Mouse (Mus musculus) thymus, postnatal 4 days (tissue): ENCODE data around the gene Prpf6.

ENCODE experiments used
- DNase-seq: peaks from one replicate; pipeline ENCODE4 v3.0.0; 2021

Prpf6 gene

DNA sequence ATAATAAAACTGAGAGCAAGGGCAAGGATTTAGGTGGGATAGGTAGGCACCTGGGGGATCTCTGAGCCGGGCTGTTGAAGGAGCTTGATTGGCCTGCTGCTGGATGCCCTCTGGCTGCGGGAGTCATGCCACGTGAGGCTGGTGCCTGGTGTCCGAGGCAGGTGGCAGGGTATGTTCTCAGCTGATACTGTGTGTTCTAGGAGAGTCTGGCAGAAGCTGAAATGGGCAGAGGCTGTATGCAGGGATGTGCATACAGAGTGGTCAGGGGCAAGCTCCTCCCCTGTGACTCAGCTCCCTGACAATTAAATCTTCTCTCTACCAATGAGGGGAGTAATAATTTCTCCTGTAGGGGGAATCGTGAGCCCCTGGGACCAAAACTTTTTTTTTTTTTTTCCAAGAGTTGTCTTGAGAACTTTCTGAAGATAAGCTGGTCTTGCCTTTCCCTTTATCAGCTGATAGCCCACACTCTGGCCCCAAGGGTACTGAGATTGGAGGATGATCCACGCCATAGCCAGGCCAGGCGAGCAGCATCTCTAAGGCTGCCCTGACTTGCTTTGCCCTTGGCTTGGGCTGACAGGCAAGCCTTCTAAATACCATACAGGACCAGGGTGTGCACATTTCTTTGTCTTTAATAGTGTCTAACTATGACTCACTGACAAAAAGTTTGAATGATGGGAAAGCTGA is 5.9 kb downstream of the Prpf6 start:
- DNase-seq: no peak

DNA sequence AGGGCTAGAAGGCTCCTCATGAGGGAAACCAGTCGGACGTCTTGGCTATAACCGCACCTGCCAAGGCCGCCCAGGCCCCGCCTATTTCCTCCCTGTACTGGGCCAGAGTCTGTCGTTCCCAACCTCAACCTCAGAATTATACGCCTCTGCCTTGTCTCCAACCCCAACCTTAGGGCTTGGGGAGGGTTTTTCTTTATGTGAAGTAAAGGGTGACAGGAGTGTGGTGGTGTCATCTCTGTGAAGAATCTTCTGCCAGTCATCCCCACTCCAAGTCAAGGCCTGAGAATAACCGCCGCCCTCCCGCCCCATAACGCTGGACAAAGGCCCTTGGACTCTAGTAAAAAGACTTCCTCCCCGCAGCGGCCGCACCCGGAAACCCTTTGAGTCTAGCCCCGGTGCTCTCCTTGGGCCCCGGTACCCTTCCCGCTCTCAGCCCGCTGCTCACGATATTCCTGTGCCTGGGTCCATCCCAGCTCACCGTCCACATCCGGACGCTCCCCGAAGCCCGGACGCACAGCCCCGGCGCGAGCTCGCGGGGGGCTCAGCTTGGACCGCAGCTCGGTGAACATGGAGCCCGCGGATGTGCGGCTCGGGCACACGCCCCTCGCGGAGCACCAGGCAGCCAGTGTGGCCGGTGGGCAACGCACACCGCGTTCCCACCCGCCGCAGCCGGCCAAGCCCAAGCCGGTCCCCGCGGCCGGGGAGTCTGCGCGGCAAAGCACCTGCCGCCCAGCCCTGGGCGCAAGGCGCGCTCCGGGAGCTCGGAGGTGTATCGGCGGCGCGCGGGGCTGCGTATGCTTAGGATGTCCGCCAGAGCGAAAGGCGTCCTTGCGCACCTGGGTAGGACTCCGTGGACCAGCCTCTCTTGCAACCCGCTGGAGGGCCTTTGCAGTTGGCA is 7.0 kb downstream of the Prpf6 start, which contains the start of gene Samd10:
TSS of gene Samd10 (minus strand) at position 759 of the 898 bp plus-strand sequence.
- peak; percentile 82 for DNase-seq

DNA sequence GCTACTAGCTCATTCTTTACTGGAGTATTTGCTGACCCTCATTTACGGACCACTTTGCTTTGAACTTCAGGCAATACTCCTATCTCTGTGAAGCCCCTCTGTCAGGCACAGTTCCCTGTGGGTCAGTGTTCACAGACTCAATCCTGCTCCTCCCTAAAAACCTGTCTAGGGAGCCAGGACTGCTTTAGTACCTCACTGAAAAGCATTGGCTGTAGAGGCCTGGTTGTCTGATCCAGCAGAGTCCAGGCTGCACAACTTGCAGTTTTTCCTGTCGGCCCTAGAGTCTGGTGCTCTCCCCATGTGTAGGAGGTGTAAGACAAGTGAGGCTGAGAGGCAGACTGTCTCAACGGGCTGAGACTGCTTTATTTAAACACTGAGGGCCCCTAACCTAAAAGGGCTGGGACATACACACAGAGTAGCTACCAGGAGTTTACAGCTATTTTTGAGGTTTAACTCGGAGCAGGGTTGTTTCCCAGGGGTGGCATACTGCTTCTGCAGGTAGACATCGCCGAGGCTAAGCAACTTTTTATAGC is 8.6 kb downstream of the Prpf6 start:
- peak; percentile 10 for DNase-seq

DNA sequence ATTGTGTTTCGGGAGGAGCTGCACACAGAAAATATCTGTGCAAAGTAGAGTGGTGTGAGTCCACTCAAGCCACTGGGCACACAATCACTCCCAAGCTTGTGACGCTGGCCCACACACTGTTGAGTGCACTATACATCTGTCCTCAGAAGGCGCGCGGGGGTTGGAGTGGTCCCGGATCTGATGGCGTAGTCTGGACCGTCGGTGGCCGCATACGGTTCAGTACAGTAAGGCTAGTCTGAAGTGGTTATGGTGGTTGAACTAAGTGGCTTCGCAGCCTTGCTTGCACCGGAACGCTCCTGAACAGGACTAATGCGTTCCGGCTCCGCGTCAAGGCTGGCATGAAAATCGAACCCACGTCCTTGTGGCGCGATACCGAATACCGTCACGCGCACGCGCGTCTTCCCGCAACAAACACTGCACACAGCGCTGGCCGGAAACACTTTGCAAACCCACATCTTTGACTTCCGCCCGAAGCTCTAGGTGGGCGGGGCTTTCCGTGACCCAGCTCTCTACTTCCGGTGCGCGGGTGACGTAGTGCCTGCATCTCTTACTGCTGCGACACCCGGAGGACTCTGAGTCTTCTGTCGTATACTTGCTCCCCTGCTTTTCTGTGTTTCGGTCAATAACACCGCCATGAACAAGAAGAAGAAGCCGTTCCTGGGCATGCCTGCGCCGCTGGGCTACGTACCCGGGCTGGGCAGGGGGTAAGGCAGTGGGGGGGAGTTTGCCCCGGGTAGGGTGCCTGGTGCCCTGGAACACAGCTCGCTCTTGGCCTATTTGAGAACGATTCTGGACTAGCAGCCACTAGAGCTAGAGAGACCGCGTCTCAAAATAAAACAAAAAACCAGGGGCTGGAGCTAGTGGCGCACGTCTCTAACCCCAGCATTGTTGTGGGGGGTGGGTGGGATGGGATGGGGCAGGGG is 9.4 kb downstream of the Prpf6 start:
- peak; percentile 98 for DNase-seq

DNA sequence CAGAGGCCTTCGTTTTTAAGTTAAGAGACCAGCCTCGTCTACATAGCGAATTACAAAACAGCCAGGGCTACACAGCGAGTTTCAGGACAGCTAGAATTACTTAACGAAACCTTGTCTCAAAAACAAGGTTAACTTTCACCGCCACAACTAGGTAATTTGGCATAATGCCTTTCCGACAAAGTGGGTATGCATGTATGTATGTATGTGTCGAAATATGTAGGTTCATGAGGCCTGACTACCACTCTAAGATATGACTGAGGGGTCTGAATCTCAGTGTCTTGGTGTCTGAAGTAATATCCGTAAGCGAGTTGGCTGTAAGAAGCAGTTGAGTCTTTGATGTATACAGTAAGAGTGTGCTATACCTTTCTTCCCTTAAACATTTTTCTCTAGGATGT is 10.1 kb downstream of the Prpf6 start:
- no peak for DNase-seq

DNA sequence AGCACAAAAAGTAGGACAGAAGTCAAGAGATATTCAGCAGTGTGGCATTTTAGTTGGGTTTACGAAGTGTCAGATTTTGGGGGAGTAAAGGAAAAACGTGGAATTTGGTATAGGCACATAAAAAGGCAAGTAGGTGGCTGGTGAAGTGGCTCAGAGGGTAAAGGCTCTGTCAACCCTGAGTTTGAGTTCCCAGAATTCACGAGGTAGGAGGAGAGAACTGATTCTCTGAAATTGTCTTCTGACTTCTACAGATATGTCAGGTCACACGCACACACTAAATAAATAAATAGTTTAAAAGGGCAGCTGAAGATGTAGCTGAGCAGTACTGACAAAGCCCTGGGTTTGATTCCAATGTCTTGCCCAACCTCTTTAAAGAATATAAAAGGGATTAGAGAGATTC is 10.7 kb downstream of the Prpf6 start:
- no peak for DNase-seq

DNA sequence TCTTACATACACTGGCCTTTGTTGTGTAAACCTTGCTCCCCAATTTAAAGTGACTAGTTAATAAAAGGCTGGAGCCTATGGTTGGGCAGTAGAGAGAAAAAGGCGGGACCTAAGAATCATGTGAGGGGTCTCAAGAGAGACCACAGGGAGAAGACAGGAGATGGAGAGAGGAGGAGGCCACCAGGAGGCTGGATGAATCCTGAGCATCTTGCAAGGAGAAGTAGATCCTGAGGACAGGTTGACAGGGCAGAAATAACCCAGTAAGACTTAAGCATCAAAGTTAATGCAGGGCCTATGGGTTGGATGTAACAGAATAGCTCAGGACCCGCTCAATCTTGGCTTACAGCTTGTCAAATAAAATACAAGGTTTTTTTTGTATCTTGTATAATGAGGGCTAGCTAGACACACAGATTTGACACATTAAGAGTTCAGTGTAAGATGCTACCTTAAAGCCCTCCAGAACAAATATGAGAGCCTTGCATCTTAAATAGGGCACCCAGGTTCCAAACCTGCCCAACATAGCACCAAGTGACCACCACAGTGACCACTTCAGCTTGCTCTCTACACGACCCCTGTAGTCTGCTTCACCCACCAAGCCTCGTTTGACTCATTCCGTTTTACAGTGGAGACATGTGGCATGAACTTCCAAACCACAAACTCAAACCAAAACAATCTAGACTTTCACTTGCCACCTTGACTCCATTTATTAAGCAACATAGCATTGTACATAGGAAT is 27.3 kb downstream of the Prpf6 start:
- no peak for DNase-seq

DNA sequence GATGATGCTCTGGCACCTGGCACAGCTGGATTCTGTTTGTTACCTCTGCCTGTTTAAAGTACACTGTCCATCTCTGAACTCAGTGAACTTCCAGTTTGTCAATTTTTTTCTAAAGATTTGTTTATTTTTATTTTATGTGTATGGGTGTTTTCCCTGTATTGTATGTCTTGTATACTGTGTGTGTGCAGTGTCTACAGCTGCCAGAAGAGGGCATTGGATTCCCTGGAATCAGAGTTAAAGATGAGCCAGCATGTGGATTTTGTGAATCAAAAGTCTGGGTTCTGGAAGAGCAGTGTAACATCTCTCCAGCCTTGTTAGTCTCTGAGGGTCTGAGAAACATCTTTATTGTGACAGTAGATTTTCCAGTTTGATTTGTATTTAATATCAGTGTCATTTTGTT is 31.7 kb downstream of the Prpf6 start:
- DNase-seq: peak; percentile 50

DNA sequence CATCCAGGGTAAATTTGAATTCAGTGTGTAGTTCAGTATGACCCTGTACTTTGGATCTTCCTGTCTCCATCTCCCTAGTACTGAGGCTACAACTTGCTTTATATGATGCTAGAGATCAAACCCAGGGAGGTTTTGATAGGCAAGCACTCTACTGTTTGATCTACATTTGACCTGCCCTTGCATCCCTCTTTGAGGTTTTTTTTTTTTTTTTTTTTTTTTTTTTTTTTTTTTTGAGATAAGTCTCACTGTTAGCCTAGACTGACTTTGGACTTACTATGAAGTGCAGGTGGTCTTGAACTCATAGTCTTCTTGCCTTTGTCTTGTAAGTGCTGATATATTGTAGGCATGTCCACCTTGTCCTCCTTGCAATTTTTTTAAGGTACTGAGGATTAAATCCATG is 36.8 kb downstream of the Prpf6 start:
- no peak for DNase-seq

DNA sequence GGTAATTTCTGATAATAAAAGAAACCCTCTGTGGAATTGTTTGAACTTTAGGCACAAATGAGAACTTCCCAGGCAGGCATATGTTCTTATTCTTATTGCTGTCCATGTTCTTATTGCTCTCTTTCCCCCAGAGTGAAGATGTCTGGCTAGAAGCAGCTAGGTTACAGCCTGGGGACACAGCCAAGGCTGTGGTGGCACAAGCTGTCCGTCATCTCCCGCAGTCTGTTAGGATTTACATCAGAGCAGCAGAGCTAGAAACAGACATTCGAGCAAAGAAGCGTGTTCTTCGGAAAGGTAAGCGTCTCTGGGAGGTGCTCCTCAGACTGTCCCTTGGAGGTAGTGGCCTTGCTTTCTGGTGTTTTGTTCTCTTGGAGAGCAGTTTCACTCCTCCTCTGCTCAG is 41.0 kb downstream of the Prpf6 start:
- DNase-seq: no peak

DNA sequence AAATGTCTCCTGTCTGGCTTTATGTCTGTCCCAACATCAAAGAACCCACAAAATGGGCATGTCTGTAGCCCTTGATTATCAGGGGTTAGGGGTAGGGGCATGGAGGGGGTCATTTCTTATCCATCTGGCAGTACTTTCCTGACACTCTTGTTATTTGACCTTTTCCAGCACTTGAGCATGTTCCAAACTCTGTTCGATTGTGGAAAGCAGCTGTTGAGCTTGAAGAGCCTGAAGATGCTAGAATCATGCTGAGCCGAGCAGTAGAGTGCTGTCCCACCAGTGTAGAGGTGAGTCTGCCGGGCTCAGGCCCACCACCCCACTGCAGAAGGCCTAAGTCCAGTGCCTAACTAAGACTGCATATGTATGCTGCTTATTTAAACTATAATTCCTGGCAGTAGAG is 44.2 kb downstream of the Prpf6 start:
- DNase-seq: no peak

DNA sequence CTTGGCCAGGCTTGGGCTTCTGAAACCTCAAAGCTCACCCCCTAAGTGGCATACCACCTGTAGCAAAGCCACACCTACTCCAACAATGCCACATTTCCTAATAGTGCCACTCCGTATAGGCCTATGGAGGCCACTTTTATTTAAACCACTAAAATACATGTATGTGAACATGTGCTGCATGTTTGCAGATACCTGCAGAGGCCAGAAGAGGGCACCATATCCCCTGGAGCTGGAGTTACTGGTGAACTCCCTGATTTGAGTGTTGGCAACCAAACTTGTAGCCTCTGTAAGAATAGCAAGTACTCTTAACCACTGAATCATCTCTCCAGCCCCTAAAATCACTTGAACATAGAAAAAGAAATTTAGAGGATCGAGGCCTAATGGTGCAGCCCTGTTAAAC is 52.7 kb downstream of the Prpf6 start:
- peak; percentile 71 for DNase-seq

DNA sequence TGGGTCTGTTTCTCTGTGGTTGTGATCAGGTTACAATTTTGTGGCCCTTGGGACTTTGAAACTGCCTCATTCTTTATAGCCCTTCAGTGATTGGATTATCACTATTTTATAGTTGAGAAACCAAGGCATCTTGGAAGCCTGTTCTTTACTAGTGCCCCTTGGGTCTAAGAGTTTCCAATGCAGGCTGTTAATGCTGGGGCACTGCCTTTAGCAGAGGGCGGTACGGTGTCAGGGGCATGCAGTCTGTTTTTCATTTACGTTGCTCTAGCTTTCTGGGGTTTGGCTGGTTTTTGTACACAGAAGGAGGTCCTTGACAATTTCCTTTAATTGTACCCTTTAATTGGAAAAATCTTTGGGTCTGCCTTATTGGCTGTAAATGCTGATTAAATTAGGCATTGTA is 54.0 kb downstream of the Prpf6 start:
- DNase-seq: no peak

DNA sequence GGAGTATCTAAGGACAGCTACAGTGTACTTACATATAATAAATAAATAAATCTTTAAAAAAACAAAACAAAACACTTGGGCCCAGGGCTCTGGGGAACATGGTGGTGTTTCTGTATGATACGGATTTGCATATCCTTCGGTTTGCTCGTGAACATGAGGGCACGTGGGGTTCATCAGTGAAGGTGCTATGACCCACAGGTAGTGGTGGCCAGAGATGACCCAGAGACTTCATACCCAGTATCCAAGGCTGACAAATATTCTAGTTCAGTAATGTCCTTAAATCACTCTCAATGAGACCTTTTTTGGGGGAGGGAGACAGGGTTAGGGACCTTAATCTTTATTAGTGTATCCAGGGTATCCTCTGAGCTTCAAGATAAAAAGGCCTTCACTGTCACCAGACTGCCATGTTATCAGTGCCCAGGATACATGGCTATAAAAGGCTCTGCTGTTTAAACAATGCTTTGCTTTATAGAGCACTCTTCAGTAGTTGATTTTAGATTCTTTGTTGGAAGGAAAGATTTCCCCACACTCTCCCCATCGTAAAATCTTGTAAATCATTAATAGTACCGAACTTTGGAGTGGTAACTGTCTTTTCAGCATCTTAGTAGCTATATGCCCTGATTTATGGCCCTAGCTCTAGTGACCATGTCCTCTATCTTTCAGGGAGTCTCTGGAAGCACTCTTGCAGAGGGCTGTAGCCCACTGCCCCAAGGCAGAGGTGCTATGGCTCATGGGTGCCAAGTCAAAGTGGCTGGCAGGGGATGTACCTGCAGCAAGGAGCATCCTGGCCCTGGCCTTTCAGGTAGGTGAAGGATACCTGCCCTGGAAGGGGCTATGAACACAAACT is 55.2 kb downstream of the Prpf6 start:
- no peak for DNase-seq

DNA sequence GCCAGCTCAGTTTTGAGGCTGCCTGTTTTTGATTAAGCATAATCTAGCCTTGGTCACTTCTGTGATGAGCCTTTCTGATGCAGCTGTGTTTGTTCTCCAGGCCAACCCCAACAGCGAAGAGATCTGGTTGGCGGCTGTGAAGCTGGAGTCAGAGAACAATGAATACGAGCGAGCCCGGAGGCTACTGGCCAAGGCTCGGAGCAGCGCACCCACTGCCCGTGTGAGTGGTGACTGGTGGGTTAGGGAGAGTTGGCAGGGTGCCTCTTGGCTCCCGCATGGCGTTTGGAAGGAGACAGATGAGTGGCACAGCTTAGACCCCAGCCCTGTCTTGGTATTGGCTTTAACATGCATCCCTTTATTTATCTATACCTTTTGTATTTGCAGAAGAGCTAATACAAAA is 57.3 kb downstream of the Prpf6 start:
- DNase-seq: no peak

DNA sequence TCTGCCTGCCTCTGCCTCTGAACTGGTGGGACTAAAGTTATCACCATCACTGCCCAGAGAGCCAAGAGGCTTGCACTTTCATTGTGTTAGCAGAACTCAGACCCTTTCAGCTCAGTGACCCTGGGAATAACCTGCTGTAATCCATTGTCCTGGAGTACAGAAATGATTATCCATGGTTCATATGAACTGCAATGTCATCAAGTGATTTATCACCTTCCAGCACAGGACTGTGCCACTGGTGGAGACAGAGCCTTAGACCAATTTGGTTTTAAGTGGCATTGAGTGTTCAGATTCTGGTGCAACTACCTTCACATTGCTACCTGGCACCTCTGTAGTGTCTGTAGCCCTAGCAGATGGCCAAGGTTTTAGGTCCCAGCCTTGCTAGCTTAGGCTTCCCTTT is 61.4 kb downstream of the Prpf6 start:
- DNase-seq: no peak

DNA sequence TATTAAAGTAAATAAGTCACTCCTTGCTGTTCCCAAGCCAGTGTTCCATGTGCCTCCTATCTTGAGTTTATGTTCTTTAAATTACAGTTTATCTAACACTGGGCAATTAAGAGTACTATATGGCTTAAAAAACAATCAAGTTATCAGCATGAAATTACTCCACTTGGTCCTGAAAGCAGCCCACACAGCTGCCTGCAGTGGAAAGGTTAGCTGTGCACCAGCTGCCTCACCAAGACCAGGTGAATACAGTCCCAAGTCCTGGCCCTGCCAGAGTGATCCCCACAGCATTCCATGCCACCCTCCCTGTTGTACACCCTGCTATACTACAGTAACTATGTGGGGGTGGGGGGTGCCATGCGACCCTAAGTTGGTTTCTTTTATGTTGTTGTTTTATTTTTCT is 61.9 kb downstream of the Prpf6 start:
- DNase-seq: no peak

DNA sequence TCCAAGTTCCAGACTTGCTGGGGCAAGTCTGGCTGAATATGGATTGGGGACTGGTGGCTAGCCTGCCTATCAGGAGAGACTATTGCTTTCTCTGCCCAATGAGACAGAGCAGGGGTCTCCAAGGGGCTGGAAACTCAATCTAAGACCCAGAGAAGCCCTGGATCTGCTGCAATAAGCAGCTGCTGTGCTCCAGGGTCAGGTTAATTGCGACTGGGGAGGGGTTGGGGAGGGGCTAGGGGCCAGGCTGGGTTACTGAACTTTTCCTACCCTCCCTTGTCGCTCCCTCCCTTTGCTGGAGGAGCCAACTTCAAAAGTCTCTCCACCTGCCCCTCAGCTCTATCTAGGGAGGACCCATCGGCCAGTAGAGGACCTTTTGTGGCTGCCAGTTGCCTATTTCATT is 65.1 kb downstream of the Prpf6 start, which contains the start of gene Gm29797:
TSS of gene Gm29797 (plus strand) at position 301 of the 400 bp plus-strand sequence.
- no peak for DNase-seq

DNA sequence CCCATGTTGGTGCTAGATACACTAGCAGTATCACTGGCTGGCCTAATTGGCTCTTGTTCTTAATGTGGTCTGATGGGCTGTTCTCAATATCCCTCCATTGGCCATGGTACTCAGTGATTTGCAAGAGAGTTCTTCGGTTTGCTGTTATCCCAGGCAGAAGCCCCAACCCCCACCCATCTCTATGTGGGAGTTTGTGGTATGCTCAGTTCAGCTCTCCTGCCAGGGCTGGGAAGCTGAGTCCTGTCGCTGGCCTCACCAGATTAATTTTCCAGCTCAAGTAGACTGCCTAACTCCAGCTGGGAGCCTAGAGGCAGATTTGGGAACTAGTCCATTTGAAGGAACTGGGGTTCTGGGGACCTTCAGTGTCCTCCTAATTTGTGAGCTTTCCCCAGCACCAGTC is 65.8 kb downstream of the Prpf6 start:
- DNase-seq: no peak

DNA sequence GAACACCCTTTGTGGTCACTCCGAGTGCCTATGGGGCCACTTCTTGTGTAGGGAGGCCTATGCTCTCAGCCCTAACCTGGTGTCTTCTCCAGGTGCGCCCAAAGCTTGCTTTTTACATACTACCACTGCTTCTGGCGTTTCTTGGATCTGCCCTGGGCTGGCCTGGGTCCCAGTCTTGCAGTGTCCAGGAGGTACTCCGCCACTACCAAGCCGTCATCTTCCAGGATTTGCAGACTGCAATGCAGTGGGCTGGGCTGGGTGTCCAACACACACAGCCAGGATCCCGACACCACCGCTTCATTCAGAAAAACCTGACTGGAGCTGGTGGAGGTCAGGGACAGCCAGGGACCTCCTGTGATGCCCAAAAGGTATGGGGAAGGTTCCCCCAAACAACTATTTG is 66.9 kb downstream of the Prpf6 start:
- no peak for DNase-seq

DNA sequence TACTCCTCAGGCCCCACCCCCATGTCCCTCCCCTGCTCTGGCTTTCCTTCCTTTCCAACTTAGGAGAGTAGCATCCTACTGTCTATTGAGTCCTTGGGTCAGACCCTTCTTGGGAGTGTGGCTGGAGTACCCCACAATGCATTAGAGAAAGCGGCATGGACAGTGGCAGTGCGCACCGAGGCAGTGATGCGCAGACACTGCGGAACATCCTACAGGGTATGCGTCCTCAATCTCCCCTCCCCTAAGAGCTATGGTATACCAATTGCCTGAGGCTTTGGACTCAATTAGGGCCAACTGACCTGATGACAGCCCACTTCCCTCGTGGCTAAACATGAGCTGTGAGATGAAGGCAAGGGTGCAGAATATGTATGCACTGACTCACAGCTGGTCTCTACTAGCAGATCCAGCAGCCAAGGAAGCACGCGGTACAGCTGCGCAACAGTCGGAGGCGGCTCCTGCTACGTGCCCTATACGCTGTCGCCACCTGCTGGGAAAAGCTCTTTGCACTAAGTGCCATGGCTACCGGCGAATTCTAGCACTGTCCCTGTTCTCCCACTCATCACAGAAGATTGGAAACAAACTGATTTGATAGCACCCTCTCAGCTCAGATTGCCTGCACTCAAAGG is 67.4 kb downstream of the Prpf6 start:
- DNase-seq: peak; percentile 82
